Mouse (Mus musculus) intestine, postnatal 0 days (tissue): ENCODE results near the gene Tecta. TPM values are rescaled to one million over a fixed set of nuclear protein-coding genes. Genes with fewer than 3 reads are reported as not detected.
A peak's percentile ranks its signal among the peaks of the same experiment; 100 is the strongest.

Source experiments
- ATAC-seq: fragments of 200-750 bp; cut with Nextera tagmentation; 2 replicates; pipeline ENCODE4 v1.8.0; 2017; ENCODE audit warnings: mild to moderate bottlenecking, moderate TSS enrichment, moderate library complexity
- H3K27ac ChIP-seq: fragments of 300-500 bp; sonication (generic); 2 replicates; pipeline ENCODE4 v1.5.1; 2014; ENCODE audit warnings: mild to moderate bottlenecking, low read depth, low read length, moderate library complexity
- H3K27me3 ChIP-seq: fragments of 300-500 bp; sonication (generic); replicated peaks from 2 replicates; pipeline ENCODE4 v1.6.1; 2014; ENCODE audit warnings: low read length, mixed read lengths; ENCODE audit not compliant: control insufficient read depth, insufficient read depth
- H3K36me3 ChIP-seq: fragments of 300-500 bp; sonication (generic); 2 replicates; pipeline ENCODE4 v1.6.1; 2014; ENCODE audit warnings: mild to moderate bottlenecking, moderate library complexity; ENCODE audit not compliant: control insufficient read depth, insufficient read depth
- H3K4me1 ChIP-seq: fragments of 300-500 bp; sonication (generic); replicated peaks from 2 replicates; pipeline ENCODE4 v1.6.1; 2014; ENCODE audit warnings: antibody characterized with exemption, low read length, mixed read lengths; ENCODE audit not compliant: control insufficient read depth, insufficient read depth
- H3K4me2 ChIP-seq: fragments of 300-500 bp; sonication (generic); replicated peaks from 2 replicates; pipeline ENCODE4 v1.6.1; 2014; ENCODE audit warnings: low read depth, mild to moderate bottlenecking, moderate library complexity
- H3K4me3 ChIP-seq: fragments of 300-500 bp; sonication (generic); 2 replicates; pipeline ENCODE4 v1.5.1; 2014; ENCODE audit warnings: low read depth, low read length
- H3K9ac ChIP-seq: fragments of 300-500 bp; sonication (generic); 2 replicates; pipeline ENCODE4 v1.6.1; 2014; ENCODE audit warnings: mild to moderate bottlenecking, low read depth, low read length
- H3K9me3 ChIP-seq: fragments of 300-500 bp; sonication (generic); 2 replicates; pipeline ENCODE4 v1.6.1; 2016; ENCODE audit warnings: mixed run types; ENCODE audit not compliant: control insufficient read depth
- CTCF ChIP-seq: sonication (generic); IDR thresholded peaks from 2 replicates; pipeline ENCODE4 v1.5.1; 2016; ENCODE audit warnings: low read depth, mild to moderate bottlenecking, control low read depth, antibody characterized with exemption, moderate library complexity
- WGBS: fragments of 180-500 bp; shearing (Covaris S2); extraction: QIAGEN DNeasy Blood & Tissue Kit; methylation state at CpG from one replicate; pipeline ENCODE4 v1.1.7; 2014; 5-methylcytosine and 5-hydroxymethylcytosine counted together
- polyA plus RNA-seq: library from polyadenylated mRNA; unstranded; fragments of >200 nt; fragmentation: Nextera tagmentation; extraction: Ambion mirVana; gene quantifications from 2 replicates; pipeline ENCODE4 v1.2.1, GENCODE M21; 2015

Gene Tecta
- polyA plus RNA-seq, 1 experiment from 2014 or later, result 0.04 TPM

GRCm38 (mm10) chr9:42320616-42321015, 79.1 kb downstream of the Tecta start:
- H3K27me3 ChIP-seq, result no peaks in the 10 kb centered on the region
- H3K27ac ChIP-seq, result no peak overlapping the region
- WGBS, result 93% methylated on average over 7 of the region's 7 CpGs
- no peaks in the 10 kb centered on the region for H3K9me3 ChIP-seq
- ATAC-seq, result no peak
- H3K9ac ChIP-seq, result no peak overlapping the region
- TF ChIP-seq CTCF, result no peak; the same call in 1 of the 2 replicates
- no peaks in the 10 kb centered on the region for H3K4me1 ChIP-seq
- H3K36me3 ChIP-seq, result no peaks in the 10 kb centered on the region
- no peak overlapping the region for H3K4me2 ChIP-seq
- H3K4me3 ChIP-seq, result no peak overlapping the region

DNA sequence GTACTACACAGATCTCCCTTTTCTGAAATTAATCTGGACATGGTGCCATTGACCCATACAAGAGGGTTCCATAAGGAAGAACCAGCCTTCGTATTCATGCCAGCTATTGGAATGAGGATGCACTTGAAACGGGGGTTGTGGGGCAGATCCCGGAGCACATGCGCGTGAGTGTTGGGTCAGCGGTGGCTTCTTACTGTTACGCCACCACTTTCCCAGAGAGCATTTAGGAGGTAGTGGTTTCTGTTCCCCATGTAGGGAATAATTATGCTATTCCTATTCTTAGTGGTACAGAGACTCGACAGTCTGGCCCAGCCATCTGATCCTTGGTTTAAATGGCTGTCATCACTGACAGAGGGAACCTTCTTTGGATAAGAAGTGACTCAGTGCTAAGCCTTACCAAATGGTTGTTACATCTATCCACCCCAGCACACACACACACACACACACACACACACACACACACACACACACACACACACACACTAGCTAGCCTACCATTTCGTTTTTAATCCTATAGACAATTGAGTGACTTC, 81.2 kb downstream of the Tecta start:
- no peaks in the 10 kb centered on the region for H3K4me1 ChIP-seq
- no peaks in the 10 kb centered on the region for H3K36me3 ChIP-seq
- ATAC-seq, result no peak
- no peaks in the 10 kb centered on the region for H3K27me3 ChIP-seq
- no peak for TF ChIP-seq CTCF
- no peak overlapping the region for H3K27ac ChIP-seq
- WGBS, result 83% methylated on average over 9 of the region's 9 CpGs
- H3K9ac ChIP-seq, result no peak overlapping the region
- H3K4me2 ChIP-seq, result no peak overlapping the region
- H3K4me3 ChIP-seq, result no peak overlapping the region
- no peaks in the 10 kb centered on the region for H3K9me3 ChIP-seq

DNA sequence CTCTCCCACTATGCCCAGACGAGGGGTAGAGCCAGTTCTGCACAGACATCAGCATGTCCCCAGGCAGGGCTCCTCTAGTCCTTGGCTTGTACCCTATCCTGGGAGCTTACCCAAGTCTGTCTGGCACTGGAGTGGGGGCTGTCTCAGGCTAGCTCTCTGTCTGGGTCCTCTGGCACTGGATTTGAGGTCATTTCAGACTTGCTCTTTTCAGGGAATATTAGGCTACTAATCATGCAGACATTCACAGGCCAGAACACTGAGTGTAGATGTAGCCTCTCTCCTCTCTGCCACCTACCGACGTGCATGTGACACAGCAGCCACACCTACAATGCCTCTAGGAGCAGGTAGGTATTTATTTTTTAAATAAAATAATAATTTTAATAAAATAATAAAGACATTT, 82.4 kb downstream of the Tecta start:
- Histone ChIP-seq H3K4me1 (no peaks in the 10 kb centered on the region), H3K36me3 (no peaks in the 10 kb centered on the region), H3K4me3 (no peak overlapping the region), H3K27me3 (no peaks in the 10 kb centered on the region), H3K4me2 (no peak overlapping the region), H3K9me3 (no peaks in the 10 kb centered on the region), H3K27ac (no peak overlapping the region), H3K9ac (no peak overlapping the region)
- ATAC-seq, result no peak
- TF ChIP-seq CTCF, result peak; percentile 29; the same call in 1 of the 2 replicates
- 55% methylated on average over 3 of the region's 3 CpGs for WGBS

GRCm38 (mm10) chr9:42315816-42316215, 83.9 kb downstream of the Tecta start:
- no peak for ATAC-seq
- Histone ChIP-seq H3K27ac (no peak overlapping the region), H3K4me2 (no peak overlapping the region), H3K4me1 (no peaks in the 10 kb centered on the region), H3K9ac (no peak overlapping the region), H3K9me3 (no peaks in the 10 kb centered on the region), H3K4me3 (no peak overlapping the region), H3K36me3 (no peaks in the 10 kb centered on the region), H3K27me3 (no peaks in the 10 kb centered on the region)
- WGBS, result 57% methylated on average over 3 of the region's 3 CpGs
- no peak for TF ChIP-seq CTCF

DNA sequence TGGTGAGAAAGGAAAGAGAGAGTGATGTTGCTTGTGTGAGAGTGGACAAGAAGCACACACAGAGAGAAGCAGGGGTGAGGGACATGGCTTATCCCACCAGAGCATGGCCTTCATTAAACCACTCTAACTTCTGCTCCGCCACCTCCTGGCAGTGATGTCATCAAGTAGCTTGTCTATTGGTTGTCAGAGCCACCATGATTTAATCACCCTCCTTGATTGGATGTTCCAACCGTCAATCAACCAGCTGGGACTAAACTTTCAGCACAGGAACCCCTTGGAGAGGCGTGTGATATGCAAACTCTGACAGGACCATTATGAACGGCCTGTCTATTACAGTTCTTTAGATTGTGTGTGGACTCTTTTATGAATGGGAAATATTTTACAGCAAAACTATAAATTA, 84.8 kb downstream of the Tecta start:
- Histone ChIP-seq H3K4me2 (no peak overlapping the region), H3K9ac (no peak overlapping the region), H3K36me3 (no peaks in the 10 kb centered on the region), H3K4me1 (no peaks in the 10 kb centered on the region), H3K9me3 (no peaks in the 10 kb centered on the region), H3K27me3 (no peaks in the 10 kb centered on the region), H3K4me3 (no peak overlapping the region), H3K27ac (no peak overlapping the region)
- WGBS, result 64% methylated on average over 4 of the region's 4 CpGs
- no peak for TF ChIP-seq CTCF
- ATAC-seq, result no peak

DNA sequence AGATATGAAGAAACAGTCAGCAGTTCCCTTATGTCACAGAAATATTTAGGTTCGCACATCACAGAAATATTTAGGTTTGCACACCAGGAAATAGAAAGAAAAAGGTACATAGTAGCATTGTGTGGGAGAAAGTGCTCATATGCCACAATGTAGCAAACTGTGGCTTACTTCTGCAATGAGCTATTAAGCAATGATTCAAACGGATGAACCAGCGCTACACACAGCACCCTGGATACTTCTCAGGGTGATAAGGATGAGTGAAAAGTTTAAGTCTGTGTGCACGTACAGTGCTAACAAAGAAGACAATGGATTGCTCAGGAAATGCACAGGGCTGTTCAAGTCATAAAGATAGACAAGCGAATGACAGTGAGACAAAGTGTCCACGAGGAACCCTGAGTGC, 85.3 kb downstream of the Tecta start:
- Histone ChIP-seq H3K27me3 (no peaks in the 10 kb centered on the region), H3K9me3 (no peaks in the 10 kb centered on the region), H3K4me3 (no peak overlapping the region), H3K9ac (no peak overlapping the region), H3K4me1 (no peaks in the 10 kb centered on the region), H3K27ac (no peak overlapping the region), H3K36me3 (no peaks in the 10 kb centered on the region), H3K4me2 (no peak overlapping the region)
- no peak for ATAC-seq
- TF ChIP-seq CTCF, result no peak
- WGBS, result 51% methylated on average over 6 of the region's 6 CpGs

DNA sequence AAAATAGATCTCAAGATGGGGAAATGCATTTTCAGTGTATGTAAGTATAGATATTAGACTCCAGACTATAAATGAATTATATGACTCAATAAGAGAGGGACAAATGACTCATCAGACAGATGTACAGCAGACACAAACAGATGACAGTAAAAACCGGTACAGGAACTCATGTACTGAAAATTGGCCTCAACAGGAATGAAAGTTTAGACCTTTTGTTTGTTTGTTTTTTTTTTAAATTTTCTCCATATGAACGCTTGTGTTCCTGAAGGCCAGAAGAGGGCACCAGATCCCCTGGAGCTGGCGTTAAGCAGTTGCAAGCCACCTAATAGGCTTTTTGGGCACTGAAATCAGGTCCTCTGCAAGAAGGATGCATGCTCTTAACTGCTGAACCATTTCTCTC, 85.9 kb downstream of the Tecta start:
- TF ChIP-seq CTCF, result peak; percentile 65
- H3K4me2 ChIP-seq, result no peak overlapping the region
- WGBS, result 11% methylated on average over 3 of the region's 3 CpGs

More for the DNA sequence above, 85.9 kb downstream of the Tecta start:
- H3K4me1 ChIP-seq, result no peaks in the 10 kb centered on the region
- no peak overlapping the region for H3K27ac ChIP-seq
- no peak for ATAC-seq
- H3K27me3 ChIP-seq, result no peaks in the 10 kb centered on the region
- no peaks in the 10 kb centered on the region for H3K9me3 ChIP-seq
- no peak overlapping the region for H3K4me3 ChIP-seq
- H3K36me3 ChIP-seq, result no peaks in the 10 kb centered on the region
- H3K9ac ChIP-seq, result no peak overlapping the region
